Mouse (Mus musculus) heart, embryonic 11.5 days (tissue): ENCODE results near the gene Hsd3b7. TPM values are rescaled to one million over a fixed set of nuclear protein-coding genes. Genes with fewer than 3 reads are reported as not detected.

ENCODE experiments used
- ATAC-seq: fragments of 200-750 bp; cut with Nextera tagmentation; replicated peaks from 2 replicates; pipeline ENCODE4 v1.8.0; 2017; ENCODE audit warnings: moderate library complexity; ENCODE audit not compliant: insufficient number of reproducible peaks, low FRiP score, low TSS enrichment
- H3K27ac ChIP-seq: fragments of 300-500 bp; sonication (generic); 2 replicates; pipeline ENCODE4 v1.5.1; 2014; ENCODE audit warnings: mild to moderate bottlenecking, low read depth, low read length
- H3K27me3 ChIP-seq: fragments of 300-500 bp; sonication (generic); 2 replicates; pipeline ENCODE4 v1.6.1; 2014; ENCODE audit warnings: mild to moderate bottlenecking, low read length, mixed read lengths; ENCODE audit not compliant: control insufficient read depth, insufficient read depth
- H3K36me3 ChIP-seq: fragments of 300-500 bp; sonication (generic); 2 replicates; pipeline ENCODE4 v1.6.1; 2014; ENCODE audit warnings: mild to moderate bottlenecking, low read length, moderate library complexity, mixed read lengths; ENCODE audit not compliant: control insufficient read depth, insufficient read depth
- H3K4me1 ChIP-seq: fragments of 300-500 bp; sonication (generic); 2 replicates; pipeline ENCODE4 v1.6.1; 2014; ENCODE audit warnings: low read length; ENCODE audit not compliant: control insufficient read depth, insufficient read depth
- H3K4me2 ChIP-seq: fragments of 300-500 bp; sonication (generic); 2 replicates; pipeline ENCODE4 v1.6.1; 2014; ENCODE audit warnings: mild to moderate bottlenecking, moderate library complexity
- H3K4me3 ChIP-seq: fragments of 300-500 bp; sonication (generic); 2 replicates; pipeline ENCODE4 v1.5.1; 2014; ENCODE audit warnings: low read depth, low read length
- H3K9ac ChIP-seq: fragments of 300-500 bp; sonication (generic); 2 replicates; pipeline ENCODE4 v1.6.1; 2014; ENCODE audit warnings: mild to moderate bottlenecking, low read depth, low read length, moderate library complexity
- H3K9me3 ChIP-seq: fragments of 300-500 bp; sonication (generic); replicated peaks from 2 replicates; pipeline ENCODE4 v1.6.1; 2016; ENCODE audit warnings: low read length; ENCODE audit not compliant: control insufficient read depth
- WGBS: fragments of 180-500 bp; shearing (Covaris S2); extraction: QIAGEN DNeasy Blood & Tissue Kit; methylation state at CpG from one replicate; pipeline ENCODE4 v1.1.7; 2014; ENCODE audit not compliant: insufficient replicate concordance; 5-methylcytosine and 5-hydroxymethylcytosine counted together
- polyA plus RNA-seq: library from polyadenylated mRNA; unstranded; fragments of >200 nt; fragmentation: Nextera tagmentation; extraction: Ambion mirVana; gene quantifications from 2 replicates; pipeline ENCODE4 v1.2.1, GENCODE M21; 2014

The Hsd3b7 gene
- polyA plus RNA-seq, 1 experiment from 2014 or later, result 18.1 TPM

DNA sequence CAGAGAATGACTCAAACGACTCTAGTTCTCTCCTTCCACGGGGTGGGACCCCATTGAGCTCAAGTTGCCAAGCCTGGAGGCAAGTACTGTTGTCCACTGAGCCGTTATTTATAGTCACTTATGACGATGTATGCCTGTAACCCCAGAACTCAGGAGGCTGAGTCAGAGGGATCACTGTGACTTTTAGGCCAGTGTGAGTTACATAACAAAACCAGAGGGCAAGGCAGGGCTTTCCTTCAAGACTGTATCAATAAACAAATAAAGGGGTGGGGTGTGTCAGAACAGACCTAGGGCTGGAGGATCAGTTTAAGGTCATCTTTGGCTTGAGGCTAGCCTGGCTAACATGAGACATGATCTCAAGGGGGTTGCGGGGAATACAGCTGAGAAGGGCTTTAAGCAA, 50.5 kb downstream of the Hsd3b7 start:
- H3K4me1 ChIP-seq, result no peaks in the 10 kb centered on the region; the same call in 1 of the 2 replicates
- no peak overlapping the region for H3K4me2 ChIP-seq
- no peak for ATAC-seq
- WGBS, result 64% methylated on average over 5 of the region's 5 CpGs
- H3K4me3 ChIP-seq, result no peak overlapping the region
- peaks cover 6% of the 10 kb centered on the region for H3K36me3 ChIP-seq
- no peaks in the 10 kb centered on the region for H3K9me3 ChIP-seq
- no peak overlapping the region for H3K9ac ChIP-seq
- H3K27me3 ChIP-seq, result no peaks in the 10 kb centered on the region
- H3K27ac ChIP-seq, result no peak overlapping the region

Other genes starting within 250 kb of the Hsd3b7 start
- 3.0 and 5.6 TPM in 2 replicates for gene Tmem265, start 239.2 kb upstream of the Hsd3b7 start, polyA plus RNA-seq
- gene Phkg2, start 227.3 kb upstream of the Hsd3b7 start, polyA plus RNA-seq, result 41.5 and 44.9 TPM in 2 replicates
- 8.7 and 10.0 TPM in 2 replicates for gene Ccdc189, start 212.0 kb upstream of the Hsd3b7 start, polyA plus RNA-seq
- 23.4 and 27.6 TPM in 2 replicates for gene Rnf40, start 211.8 kb upstream of the Hsd3b7 start, polyA plus RNA-seq
- gene Zfp629, start 184.8 kb upstream of the Hsd3b7 start, polyA plus RNA-seq, result 11.2 and 12.0 TPM in 2 replicates
- 32.5 and 34.4 TPM in 2 replicates for gene Bcl7c, start 91.7 kb upstream of the Hsd3b7 start, polyA plus RNA-seq
- gene Ctf1, start 87.9 kb upstream of the Hsd3b7 start, polyA plus RNA-seq, result 4.7 and 4.9 TPM in 2 replicates
- gene Ctf2, start 68.4 kb upstream of the Hsd3b7 start, polyA plus RNA-seq, result 0.32 TPM in 1 of 2 replicates, not detected in the other
- gene Fbxl19, start 56.1 kb upstream of the Hsd3b7 start, polyA plus RNA-seq, result 2.5 and 3.3 TPM in 2 replicates
- 13.3 and 14.5 TPM in 2 replicates for gene Orai3, start 30.8 kb upstream of the Hsd3b7 start, polyA plus RNA-seq
- gene Setd1a, start 23.9 kb upstream of the Hsd3b7 start, polyA plus RNA-seq, result 16.9 and 20.8 TPM in 2 replicates
- gene Gm49388, start 15.0 kb upstream of the Hsd3b7 start, polyA plus RNA-seq, result 0.46 TPM in 1 of 2 replicates, not detected in the other
- 20.5 and 22.8 TPM in 2 replicates for gene Stx4a, start 23.7 kb downstream of the Hsd3b7 start, polyA plus RNA-seq
- 1.4 and 1.8 TPM in 2 replicates for gene Stx1b, start 23.9 kb downstream of the Hsd3b7 start, polyA plus RNA-seq
- gene Zfp646, start 75.6 kb downstream of the Hsd3b7 start, polyA plus RNA-seq, result 10.1 and 12.0 TPM in 2 replicates
- 10.1 and 11.5 TPM in 2 replicates for gene Zfp668, start 76.2 kb downstream of the Hsd3b7 start, polyA plus RNA-seq
- gene Prss53, start 90.4 kb downstream of the Hsd3b7 start, polyA plus RNA-seq, result 0.90 and 2.0 TPM in 2 replicates
- gene Gm21974, start 94.8 kb downstream of the Hsd3b7 start, polyA plus RNA-seq, result not detected in 2 replicates
- gene Vkorc1, start 95.0 kb downstream of the Hsd3b7 start, polyA plus RNA-seq, result 98.7 and 101 TPM in 2 replicates
- gene Bckdk, start 103.5 kb downstream of the Hsd3b7 start, polyA plus RNA-seq, result 166 and 174 TPM in 2 replicates
- 30.7 and 32.6 TPM in 2 replicates for gene Kat8, start 111.9 kb downstream of the Hsd3b7 start, polyA plus RNA-seq
- gene Prss8, start 129.5 kb downstream of the Hsd3b7 start, polyA plus RNA-seq, result 0.94 and 0.96 TPM in 2 replicates
- gene Prss36, start 146.1 kb downstream of the Hsd3b7 start, polyA plus RNA-seq, result 10.3 and 10.6 TPM in 2 replicates
- 33.2 and 40.3 TPM in 2 replicates for gene Fus, start 166.9 kb downstream of the Hsd3b7 start, polyA plus RNA-seq
- 35.6 and 37.8 TPM in 2 replicates for gene Pycard, start 193.3 kb downstream of the Hsd3b7 start, polyA plus RNA-seq
- gene Trim72, start 203.3 kb downstream of the Hsd3b7 start, polyA plus RNA-seq, result 0.30 and 0.69 TPM in 2 replicates